Mouse (Mus musculus) neutrophil, adult 5-6 weeks (primary cell): ENCODE data around the gene Stk24. TPM values are rescaled to one million over a fixed set of nuclear protein-coding genes. Genes with fewer than 3 reads are reported as not detected.
"Not testable (repeated sequence)": the region's sequence is repeated elsewhere in the genome, so short reads cannot be mapped to it uniquely, and the experiment has no call there.

Experiments
- ATAC-seq: fragments of 151-379, 151-347 bp; 2 replicates; pipeline ENCODE4 v1.8.0; 2017; ENCODE audit warnings: mild to moderate bottlenecking, moderate TSS enrichment; ENCODE audit not compliant: insufficient number of reproducible peaks, poor library complexity, low FRiP score, severe bottlenecking; ENCODE audit errors: extremely low read depth
- total RNA-seq: library from RNA; stranded (forward); fragments of 200-1000 nt; gene quantifications from 2 replicates; pipeline ENCODE4 v1.2.3, GENCODE M21; 2017

The Stk24 gene
- 162 and 165 TPM in 2 replicates for total RNA-seq

GRCm38 (mm10) chr14:121379827-121380145 lies at the start of gene Stk24:
Gene Stk24, minus strand, starts transcription at chr14:121380011.
- ATAC-seq = peak; percentile 8; the same call in 1 of the 2 replicates

- ATAC-seq = no peak
Measured at GRCm38 (mm10) chr14:121428148-121428547, 48.3 kb upstream of the Stk24 start.

- peak; percentile 57; the same call in 1 of the 2 replicates for ATAC-seq
Measured at GRCm38 (mm10) chr14:121426743-121427142, 46.9 kb upstream of the Stk24 start.

GRCm38 (mm10) chr14:121425004-121425793 lies 45.4 kb upstream of the Stk24 start:
- ATAC-seq = no peak

GRCm38 (mm10) chr14:121423341-121423751 lies 43.5 kb upstream of the Stk24 start:
- no peak for ATAC-seq

GRCm38 (mm10) chr14:121422664-121423340 lies 43.0 kb upstream of the Stk24 start:
- ATAC-seq = peak; percentile 21; the same call in 1 of the 2 replicates

GRCm38 (mm10) chr14:121422000-121422399 lies 42.2 kb upstream of the Stk24 start:
- no peak for ATAC-seq

- ATAC-seq = no peak
Measured at GRCm38 (mm10) chr14:121417594-121417993, 37.8 kb upstream of the Stk24 start.

- 0 out of 2 replicates have a peak, but pooled peaks have one; percentile 44 for ATAC-seq
Measured at GRCm38 (mm10) chr14:121416626-121417319, 37.0 kb upstream of the Stk24 start.

GRCm38 (mm10) chr14:121414635-121415241 lies 34.9 kb upstream of the Stk24 start:
- ATAC-seq = no peak

GRCm38 (mm10) chr14:121413726-121414125 lies 33.9 kb upstream of the Stk24 start:
- not testable (repeated sequence) for ATAC-seq

GRCm38 (mm10) chr14:121408944-121409343 lies 29.1 kb upstream of the Stk24 start:
- ATAC-seq = no peak

- no peak for ATAC-seq
Measured at GRCm38 (mm10) chr14:121406943-121407342, 27.1 kb upstream of the Stk24 start.

GRCm38 (mm10) chr14:121405546-121405945 lies 25.7 kb upstream of the Stk24 start:
- ATAC-seq = no peak

- ATAC-seq = 0 out of 2 replicates have a peak, but pooled peaks have one; percentile 26
Measured at GRCm38 (mm10) chr14:121405120-121405519, 25.3 kb upstream of the Stk24 start.

- ATAC-seq = no peak
Measured at GRCm38 (mm10) chr14:121399676-121400075, 19.9 kb upstream of the Stk24 start.

- no peak for ATAC-seq
Measured at GRCm38 (mm10) chr14:121397471-121397870, 17.7 kb upstream of the Stk24 start.

- ATAC-seq = no peak
Measured at GRCm38 (mm10) chr14:121395125-121395524, 15.3 kb upstream of the Stk24 start.

- no peak for ATAC-seq
Measured at GRCm38 (mm10) chr14:121391927-121392326, 12.1 kb upstream of the Stk24 start.
